Mouse (Mus musculus) T-helper 2 cell (primary cell): Measurements from ENCODE around the gene Gm49358.

Experiments
- in situ Hi-C: fragments of 300-600 bp; cut with MboI, MseI; formaldehyde crosslinking; loops from one replicate; pipeline ENCODE4 v1.15.1; 2025; ENCODE audit warnings: high pct_unique_total_duplicates

The Gm49358 gene

GRCm38 (mm10) chr10:86763672-86764071, at the start of gene Gm49358:
Gm49358 (plus strand) TSS chr10:86763972.
- in situ Hi-C loops: no loop called here

GRCm38 (mm10) chr10:86727548-86727980, 36.2 kb upstream of the Gm49358 start:
- in situ Hi-C loops: no loop called here

GRCm38 (mm10) chr10:86728176-86728575, 35.6 kb upstream of the Gm49358 start:
- in situ Hi-C loops: no loop called here

GRCm38 (mm10) chr10:86730823-86731499, 32.8 kb upstream of the Gm49358 start:
- in situ Hi-C loops: no loop called here

DNA sequence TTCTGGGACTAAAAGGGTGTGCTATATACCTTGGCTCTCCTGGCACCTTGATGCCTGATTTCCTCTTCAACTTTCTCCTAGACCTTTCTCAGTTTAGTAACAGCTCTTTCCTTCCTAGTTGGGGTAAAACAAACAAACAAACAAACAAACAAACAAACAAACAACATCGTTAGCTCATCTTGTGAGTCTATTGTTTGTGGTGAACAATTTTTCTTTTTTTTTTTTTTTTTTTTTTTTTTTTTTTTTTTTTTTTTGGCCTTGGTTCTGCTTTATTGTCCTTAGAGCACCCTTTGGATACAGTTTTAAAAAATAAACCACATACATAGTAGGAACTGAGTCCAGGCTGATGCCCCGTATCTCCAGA, 32.3 kb upstream of the Gm49358 start:
- in situ Hi-C loops: no loop called here

- in situ Hi-C loops: no loop called here
Observed at GRCm38 (mm10) chr10:86735036-86735435, 28.7 kb upstream of the Gm49358 start.

DNA sequence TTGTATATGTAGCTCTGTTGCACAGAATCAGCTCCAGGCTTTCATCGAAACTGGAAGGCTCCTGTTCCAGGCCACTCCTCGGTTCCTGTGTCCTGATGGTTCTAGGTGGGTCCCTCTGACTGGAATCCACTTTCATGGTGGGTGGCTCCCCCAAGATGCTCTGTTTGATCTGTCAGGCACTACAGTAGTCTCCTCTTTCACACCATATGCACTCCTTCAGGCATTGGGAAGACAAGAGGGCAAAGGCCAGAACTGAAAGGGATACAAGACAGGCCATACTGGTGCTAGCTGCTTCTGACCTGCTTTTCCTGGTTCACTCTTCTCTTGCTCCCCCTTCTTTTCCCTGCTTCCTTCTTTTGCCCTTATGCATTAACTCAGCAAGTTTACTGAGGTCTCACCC, 20.9 kb upstream of the Gm49358 start:
- in situ Hi-C loops: no loop called here

- in situ Hi-C loops: no loop called here
Observed at GRCm38 (mm10) chr10:86744306-86744705, 19.5 kb upstream of the Gm49358 start.

DNA sequence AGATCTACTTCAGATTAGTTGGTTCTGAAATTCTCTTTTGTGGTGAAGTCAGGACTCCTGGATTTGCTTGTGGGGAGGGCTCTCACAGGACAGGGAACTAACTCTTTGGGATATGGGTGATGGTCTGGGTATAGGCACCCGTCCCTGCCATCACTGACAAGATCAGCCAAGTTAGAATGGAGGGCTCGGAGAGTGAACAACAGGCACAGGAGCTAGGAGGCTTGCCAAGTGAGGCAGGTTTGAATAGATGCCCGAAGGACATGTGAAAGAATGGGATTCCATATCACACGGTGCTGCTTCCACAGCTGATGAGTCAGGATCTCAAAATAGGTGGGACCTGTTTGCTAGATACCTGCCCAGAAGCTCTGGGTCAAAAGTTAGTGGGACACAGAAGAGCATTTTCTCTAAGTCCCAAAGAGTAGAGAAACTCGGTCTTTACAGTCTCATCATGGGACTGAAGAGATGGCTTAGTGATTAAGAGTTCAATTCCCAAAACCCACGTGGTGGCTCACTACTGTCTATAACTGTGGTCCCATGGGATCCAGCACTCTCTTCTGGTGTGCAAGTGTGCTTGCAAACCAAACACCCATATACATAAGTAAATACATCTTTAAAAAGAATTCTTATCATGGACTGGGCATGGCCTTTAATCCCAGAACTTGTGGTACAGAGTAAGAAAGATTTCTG, 7.8 kb upstream of the Gm49358 start:
- in situ Hi-C loops: no loop called here

GRCm38 (mm10) chr10:86757724-86758123, 6.0 kb upstream of the Gm49358 start:
- in situ Hi-C loops: no loop called here

DNA sequence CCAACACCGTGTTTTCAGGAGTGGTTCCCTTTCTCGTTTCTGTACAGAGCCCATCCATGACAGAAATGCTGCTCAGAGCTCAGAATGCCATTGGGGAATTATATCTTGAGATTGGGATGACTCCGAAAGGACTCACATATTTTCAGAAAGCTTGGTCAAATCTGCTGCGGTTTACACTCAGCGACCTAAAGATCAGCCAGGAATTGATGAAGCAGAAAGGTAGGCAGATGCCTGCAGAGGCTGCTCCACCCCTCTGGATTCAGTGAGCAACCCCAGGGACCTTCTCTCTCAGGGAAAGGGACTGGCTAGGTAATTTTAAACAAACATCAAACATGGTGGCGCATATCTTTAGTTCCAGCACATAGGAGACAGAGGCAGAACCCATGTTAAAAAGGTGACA, 5.6 kb upstream of the Gm49358 start:
- in situ Hi-C loops: no loop called here

GRCm38 (mm10) chr10:86761236-86761635, 2.5 kb upstream of the Gm49358 start:
- in situ Hi-C loops: no loop called here

DNA sequence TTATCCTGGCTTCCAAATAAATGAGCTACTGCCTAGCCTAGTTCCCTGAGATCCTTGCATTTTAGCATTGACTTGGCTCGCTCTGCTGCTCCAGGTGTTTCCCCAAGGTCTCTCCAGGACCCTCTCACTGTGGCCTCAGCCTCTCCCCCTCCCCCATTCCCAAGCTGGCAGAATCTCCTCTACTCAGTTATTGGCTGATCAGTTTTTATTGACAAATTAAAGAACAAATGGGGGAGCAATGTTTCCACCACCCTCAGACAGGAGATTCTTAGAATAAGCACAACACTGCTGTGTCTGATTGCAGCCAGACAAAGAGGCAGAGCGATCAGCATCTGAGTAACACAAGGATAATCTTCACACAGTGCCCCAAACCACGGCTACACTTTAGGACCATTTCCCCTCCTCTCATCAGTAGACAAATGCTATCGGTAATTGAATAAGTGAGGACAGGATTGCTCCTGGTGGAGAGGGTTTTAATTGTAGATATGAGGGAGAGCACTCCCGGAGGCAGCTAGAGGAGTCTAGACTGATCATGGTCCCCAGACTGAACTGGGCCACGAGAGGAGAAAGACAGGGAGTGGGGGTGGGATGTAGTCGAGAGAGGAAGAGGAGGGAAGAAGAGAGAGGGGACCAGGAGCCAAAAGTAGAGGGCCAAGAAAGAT, 1.9 kb upstream of the Gm49358 start:
- in situ Hi-C loops: no loop called here

- in situ Hi-C loops: no loop called here
Observed at GRCm38 (mm10) chr10:86762384-86762730, 1.4 kb upstream of the Gm49358 start.

- in situ Hi-C loops: no loop called here
Observed at GRCm38 (mm10) chr10:86765344-86765966, 1.7 kb downstream of the Gm49358 start.

DNA sequence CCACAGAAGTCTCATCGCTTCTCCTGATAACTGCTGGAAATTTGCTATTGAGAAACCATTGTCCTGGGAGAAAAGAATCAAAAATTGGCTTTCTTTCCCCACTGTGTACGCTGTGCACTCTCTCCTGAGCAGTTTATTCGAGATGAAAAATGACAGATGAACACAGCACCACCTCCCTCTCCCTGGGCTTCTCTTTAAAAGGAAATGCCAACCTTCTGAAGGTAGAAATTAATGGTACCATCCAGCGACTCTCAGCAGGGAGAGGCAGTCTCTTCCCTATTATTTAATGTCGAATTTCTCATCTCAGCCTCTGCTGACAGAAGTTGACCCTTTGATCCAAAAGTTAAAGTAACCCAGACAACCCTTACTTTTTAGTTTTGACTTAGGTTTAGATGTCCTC, 5.4 kb downstream of the Gm49358 start:
- in situ Hi-C loops: no loop called here

DNA sequence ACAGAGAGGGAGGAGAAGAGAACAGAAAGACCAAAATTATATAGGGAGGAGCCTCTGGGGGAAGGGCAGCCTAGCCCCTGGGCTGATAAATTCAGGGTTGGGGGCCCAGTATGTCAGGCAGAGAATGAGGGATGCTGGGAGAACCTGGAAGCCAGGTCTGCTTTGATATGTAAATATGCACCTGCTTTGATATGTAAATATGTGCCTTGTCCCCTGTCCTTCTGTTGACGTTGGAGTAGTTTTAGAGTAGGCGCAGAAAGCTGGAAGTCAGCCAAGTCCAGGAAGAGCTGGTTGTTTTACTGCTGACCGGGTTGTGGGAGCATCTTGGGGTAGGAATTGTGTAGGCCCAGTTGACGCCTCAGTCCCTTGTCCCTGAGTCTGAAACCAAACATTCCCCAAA, 6.0 kb downstream of the Gm49358 start:
- in situ Hi-C loops: no loop called here

DNA sequence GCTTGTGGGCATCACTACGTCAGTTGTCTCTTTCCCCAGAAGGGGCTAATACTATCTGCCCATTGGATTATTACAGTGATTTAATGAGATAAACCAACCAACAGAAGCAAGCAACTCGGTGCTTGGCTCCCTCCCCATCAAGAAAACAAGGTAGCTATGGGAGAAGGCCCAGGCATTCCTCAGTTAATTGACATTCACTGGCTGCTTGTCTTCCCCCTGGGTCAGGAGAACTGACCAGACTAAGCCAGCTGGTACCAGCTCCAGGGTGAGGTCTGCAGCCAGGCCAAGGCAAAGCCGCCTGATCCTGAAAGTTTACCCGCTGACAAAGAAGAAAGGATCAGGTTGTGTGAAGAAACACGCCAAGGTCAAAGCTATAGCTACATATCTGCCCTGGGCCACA, 7.9 kb downstream of the Gm49358 start:
- in situ Hi-C loops: no loop called here

DNA sequence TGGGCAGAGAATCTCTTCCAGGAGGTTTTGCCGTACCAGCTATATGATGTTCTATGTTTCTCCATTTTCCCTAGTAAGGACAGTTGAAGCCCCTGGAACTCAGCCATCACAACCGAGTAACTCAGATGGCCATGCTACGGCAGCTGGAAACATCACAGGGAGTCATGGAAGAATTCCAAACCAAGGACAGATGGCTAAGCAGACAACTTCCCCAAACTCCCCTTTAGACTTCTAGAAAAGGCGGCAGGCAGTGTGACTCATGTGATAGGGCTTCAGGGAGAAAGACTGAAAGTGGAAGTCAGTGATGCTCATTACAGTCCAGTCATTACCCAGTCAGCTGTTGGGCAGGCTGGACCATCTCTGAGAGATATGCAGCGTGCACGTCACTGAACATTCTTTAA, 8.5 kb downstream of the Gm49358 start:
- in situ Hi-C loops: no loop called here

GRCm38 (mm10) chr10:86773360-86773759, 9.6 kb downstream of the Gm49358 start:
- in situ Hi-C loops: no loop called here

DNA sequence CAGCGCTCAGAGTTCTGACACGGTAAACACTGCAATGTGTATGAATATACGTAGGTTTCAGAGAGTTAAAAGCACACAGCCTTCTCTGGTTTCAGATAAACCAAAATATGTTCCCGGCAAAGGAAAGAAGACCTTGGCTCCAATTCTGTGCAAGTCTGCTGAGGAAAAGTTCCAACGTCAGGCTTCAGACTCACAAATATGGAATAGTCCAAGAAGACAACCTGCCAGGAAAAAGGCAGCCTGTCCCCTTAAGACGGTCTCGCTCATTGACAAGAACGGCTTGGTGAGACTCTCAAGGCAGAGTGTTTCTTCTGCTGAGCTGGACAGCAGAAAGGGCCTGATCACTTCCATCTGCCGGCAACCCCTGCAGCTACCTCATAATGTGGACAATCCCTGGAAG, 12.5 kb downstream of the Gm49358 start:
- in situ Hi-C loops: no loop called here

DNA sequence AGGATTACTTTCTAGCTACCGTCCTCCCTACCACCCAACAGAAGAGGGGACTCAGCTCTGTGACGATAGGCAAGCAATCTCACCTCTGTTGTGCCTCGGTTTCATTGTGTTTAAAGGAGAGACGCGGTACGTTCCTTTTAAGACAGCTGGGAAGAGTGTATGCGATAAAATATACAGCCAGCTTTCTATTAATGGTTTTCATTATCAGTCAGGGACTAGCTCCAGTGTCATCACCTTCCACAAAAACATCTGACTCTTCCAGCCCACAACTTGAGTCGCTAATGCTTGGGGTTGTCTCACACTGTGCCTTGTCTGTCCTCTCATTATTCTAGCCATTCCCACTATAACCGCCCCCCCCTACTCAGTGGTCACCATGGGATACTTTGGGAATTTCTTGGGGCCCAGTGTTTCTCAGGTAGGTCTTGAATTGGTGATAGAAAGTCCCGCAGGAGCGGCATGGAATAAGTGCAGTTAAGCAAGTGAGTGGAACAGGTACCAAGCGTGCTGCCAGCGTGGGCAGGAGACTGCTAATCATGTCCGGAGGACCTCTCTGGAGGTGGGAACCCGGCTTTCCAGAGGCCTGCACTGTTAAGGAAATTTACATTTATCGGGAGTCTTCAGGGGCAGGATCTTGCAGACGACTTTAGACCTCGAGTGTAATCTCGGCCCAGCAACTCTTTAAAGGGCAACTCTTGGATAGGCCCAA, 14.0 kb downstream of the Gm49358 start:
- in situ Hi-C loops: no loop called here
